Mouse (Mus musculus) hindbrain, embryonic 11.5 days (tissue): Measurements from ENCODE around the gene Amdhd2. TPM values are rescaled to one million over a fixed set of nuclear protein-coding genes. Genes with fewer than 3 reads are reported as not detected.
A peak's percentile ranks its signal among the peaks of the same experiment; 100 is the strongest.

Source experiments
- ATAC-seq: fragments of 200-750 bp; cut with Nextera tagmentation; 2 replicates; pipeline ENCODE4 v1.8.0; 2017; ENCODE audit warnings: mild to moderate bottlenecking, moderate TSS enrichment, moderate library complexity; ENCODE audit not compliant: low FRiP score
- DNase-seq: peaks from one replicate; pipeline ENCODE4 v3.0.0-alpha.2; 2015; ENCODE audit warnings: low spot score
- H3K27ac ChIP-seq: fragments of 300-500 bp; sonication (generic); 2 replicates; pipeline ENCODE4 v1.5.1; 2014; ENCODE audit warnings: mild to moderate bottlenecking, low read depth, low read length
- H3K27me3 ChIP-seq: fragments of 300-500 bp; sonication (generic); 2 replicates; pipeline ENCODE4 v1.6.1; 2014; ENCODE audit warnings: mild to moderate bottlenecking, low read length, moderate library complexity, mixed read lengths; ENCODE audit not compliant: control insufficient read depth, insufficient read depth
- H3K36me3 ChIP-seq: fragments of 300-500 bp; sonication (generic); 2 replicates; pipeline ENCODE4 v1.6.1; 2014; ENCODE audit warnings: mild to moderate bottlenecking, low read length, moderate library complexity, mixed read lengths; ENCODE audit not compliant: control insufficient read depth, insufficient read depth
- H3K4me1 ChIP-seq: fragments of 300-500 bp; sonication (generic); replicated peaks from 2 replicates; pipeline ENCODE4 v1.6.1; 2014; ENCODE audit warnings: low read length, mixed read lengths; ENCODE audit not compliant: control insufficient read depth, insufficient read depth
- H3K4me2 ChIP-seq: fragments of 300-500 bp; sonication (generic); replicated peaks from 2 replicates; pipeline ENCODE4 v1.6.1; 2014; ENCODE audit warnings: mild to moderate bottlenecking, low read depth, low read length
- H3K4me3 ChIP-seq: fragments of 300-500 bp; sonication (generic); 2 replicates; pipeline ENCODE4 v1.5.1; 2014; ENCODE audit warnings: low read depth, low read length
- H3K9ac ChIP-seq: fragments of 300-500 bp; sonication (generic); 2 replicates; pipeline ENCODE4 v1.6.1; 2014; ENCODE audit warnings: low read depth, low read length
- H3K9me3 ChIP-seq: fragments of 300-500 bp; sonication (generic); 2 replicates; pipeline ENCODE4 v1.6.1; 2016; ENCODE audit warnings: low read length; ENCODE audit not compliant: control insufficient read depth
- WGBS: fragments of 180-500 bp; shearing (Covaris S2); extraction: QIAGEN DNeasy Blood & Tissue Kit; methylation state at CpG from one replicate; pipeline ENCODE4 v1.1.7; 2014; 5-methylcytosine and 5-hydroxymethylcytosine counted together
- polyA plus RNA-seq: library from polyadenylated mRNA; unstranded; fragments of >200 nt; fragmentation: Nextera tagmentation; extraction: Ambion mirVana; gene quantifications from 2 replicates; pipeline ENCODE4 v1.2.1, GENCODE M21; 2014

Amdhd2 gene
- polyA plus RNA-seq, 1 experiment from 2014 or later, result 31.1 TPM

DNA sequence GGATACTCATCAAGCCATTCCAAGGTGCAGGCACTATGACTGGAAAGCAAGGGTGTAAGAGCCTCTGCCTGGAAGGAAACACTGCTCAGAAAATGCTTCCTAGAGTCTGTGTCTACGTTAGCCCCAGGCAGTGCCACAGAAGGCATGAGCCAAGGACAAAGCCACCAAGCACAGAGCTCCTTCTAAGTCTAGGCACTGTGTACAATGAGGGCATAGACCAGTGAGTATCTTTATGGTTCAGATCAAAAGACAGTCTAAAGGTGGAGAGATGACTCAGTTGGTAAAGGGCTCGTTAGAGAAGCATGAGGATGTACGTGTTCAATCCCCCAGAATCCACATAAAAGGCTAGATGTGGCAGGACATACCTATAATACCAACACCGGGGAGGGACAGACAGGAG lies 37.5 kb upstream of the Amdhd2 start:
- Histone ChIP-seq H3K4me1 (peaks cover 6% of the 10 kb centered on the region), H3K27ac (no peak overlapping the region), H3K27me3 (peaks cover 2% of the 10 kb centered on the region; the same call in 1 of the 2 replicates), H3K9me3 (no peaks in the 10 kb centered on the region), H3K4me3 (no peak overlapping the region), H3K9ac (no peak overlapping the region), H3K4me2 (no peak overlapping the region), H3K36me3 (no peaks in the 10 kb centered on the region)
- no peak for DNase-seq
- WGBS, result 86% methylated on average over 4 of the region's 4 CpGs
- no peak for ATAC-seq

DNA sequence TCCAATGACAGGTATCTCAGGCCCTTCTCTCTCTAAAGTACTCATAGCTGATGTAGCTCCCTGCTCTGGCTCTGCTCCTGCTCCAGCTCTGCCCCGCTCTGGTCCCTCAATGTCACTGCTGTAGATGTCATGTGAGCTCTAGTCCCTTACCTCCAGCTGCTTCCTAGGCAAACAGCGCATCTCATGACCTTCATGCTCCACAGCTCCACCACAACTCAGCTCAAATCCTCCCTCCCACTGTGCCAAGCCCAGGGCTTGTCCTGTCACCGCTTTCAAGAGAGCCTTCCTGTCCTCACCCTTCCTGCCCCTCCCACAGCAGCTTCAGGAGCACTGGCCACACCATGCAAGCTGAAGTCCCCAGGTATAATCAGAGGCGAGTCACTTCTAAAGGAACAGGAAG lies 36.2 kb upstream of the Amdhd2 start:
- H3K4me3 ChIP-seq, result no peak overlapping the region
- no peaks in the 10 kb centered on the region for H3K36me3 ChIP-seq
- no peaks in the 10 kb centered on the region for H3K27me3 ChIP-seq
- no peaks in the 10 kb centered on the region for H3K9me3 ChIP-seq
- H3K27ac ChIP-seq, result no peak overlapping the region
- H3K4me2 ChIP-seq, result no peak overlapping the region
- DNase-seq (no peak), ATAC-seq (no peak)
- no peak overlapping the region for H3K9ac ChIP-seq
- 70% methylated on average over 4 of the region's 4 CpGs for WGBS
- H3K4me1 ChIP-seq, result 0 out of 2 replicates have a peak, but pooled peaks cover under 1% of the 10 kb centered on the region

DNA sequence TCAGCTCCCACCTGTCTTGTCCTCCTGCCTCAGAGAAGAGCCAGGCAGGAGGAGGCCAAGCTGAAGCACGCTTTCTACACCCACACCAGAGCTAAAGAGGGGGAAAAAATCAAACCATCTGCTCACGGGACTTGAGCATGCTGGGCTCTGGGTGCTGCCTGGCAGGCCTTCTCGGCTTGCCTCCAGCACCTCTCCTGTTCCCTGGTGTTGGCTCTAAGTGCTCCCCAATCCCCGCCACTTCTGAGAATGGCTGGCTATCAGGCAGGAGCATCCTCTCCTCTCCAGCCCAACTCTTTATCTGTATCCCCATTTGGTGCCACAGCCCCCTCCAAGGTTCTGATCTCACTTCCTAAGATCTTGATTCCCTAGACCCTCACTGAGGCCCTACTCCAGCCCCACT lies 35.7 kb upstream of the Amdhd2 start:
- ATAC-seq, result no peak
- Histone ChIP-seq H3K9me3 (no peaks in the 10 kb centered on the region), H3K4me3 (no peak overlapping the region), H3K27me3 (no peaks in the 10 kb centered on the region), H3K4me1 (no peaks in the 10 kb centered on the region), H3K27ac (no peak overlapping the region), H3K36me3 (no peaks in the 10 kb centered on the region), H3K9ac (0 out of 2 replicates have a peak overlapping the region, but pooled peaks have one; percentile 27), H3K4me2 (no peak overlapping the region)
- 66% methylated on average over 4 of the region's 4 CpGs for WGBS
- DNase-seq, result no peak

DNA sequence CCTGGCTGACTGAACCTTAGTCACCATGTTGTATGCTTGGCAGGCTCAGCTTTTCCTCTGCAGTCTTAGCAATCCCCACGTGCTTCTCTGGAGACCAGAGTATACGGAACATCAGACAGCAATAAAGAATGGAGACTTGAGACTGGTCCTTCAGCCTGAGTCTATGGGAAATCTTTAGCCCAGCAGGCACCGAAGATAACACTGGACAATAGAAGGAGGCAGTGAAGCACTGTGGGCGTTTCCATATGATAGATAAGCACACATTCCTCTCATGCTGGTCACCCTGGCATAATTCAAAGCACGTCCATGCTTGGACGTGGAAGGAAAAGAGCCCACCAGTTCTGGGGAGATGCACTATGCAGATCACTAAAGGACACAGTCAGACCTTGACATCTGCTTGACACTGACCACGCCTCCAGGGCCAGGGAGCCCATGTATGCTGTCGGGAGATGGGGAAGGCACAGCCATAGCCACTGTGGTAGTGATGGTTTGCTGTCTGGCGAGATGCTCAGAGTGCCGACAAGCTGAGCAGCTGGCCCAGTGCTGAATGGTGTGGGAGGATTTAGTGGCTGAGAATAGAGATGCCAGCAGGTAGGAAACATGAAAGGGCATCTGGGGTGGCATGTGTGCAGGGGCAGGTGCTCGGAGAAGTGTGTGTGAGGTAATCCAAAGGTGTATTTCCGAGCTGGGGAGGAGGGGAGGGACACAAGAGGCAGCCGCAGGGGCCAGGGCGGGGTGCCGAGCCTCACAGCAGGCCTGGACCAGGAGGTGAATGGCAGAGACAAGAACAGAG lies 33.7 kb upstream of the Amdhd2 start:
- DNase-seq, result no peak

DNA sequence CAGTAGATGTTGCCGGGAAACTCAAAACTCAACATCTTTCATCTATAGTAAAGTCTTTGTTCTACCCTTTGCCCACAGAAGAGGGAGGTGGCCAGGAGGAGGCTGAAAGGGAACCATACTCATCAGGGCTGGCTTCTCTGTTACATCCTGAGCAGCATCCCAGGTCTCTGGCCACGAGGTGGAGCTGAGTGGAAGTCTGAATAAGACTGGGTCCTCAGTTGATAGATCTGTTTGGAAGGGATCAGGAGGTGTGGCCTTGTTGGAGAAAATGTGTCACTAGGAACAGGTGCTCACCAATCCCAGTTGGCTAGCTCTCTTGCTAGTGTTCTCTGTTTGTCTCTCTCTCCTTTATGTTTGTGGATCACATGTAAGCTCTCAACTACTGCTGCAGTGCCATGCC lies 31.8 kb upstream of the Amdhd2 start:
- Histone ChIP-seq H3K36me3 (no peaks in the 10 kb centered on the region), H3K9me3 (no peaks in the 10 kb centered on the region), H3K27ac (no peak overlapping the region), H3K4me3 (no peak overlapping the region), H3K4me2 (no peak overlapping the region), H3K9ac (no peak overlapping the region), H3K4me1 (no peaks in the 10 kb centered on the region), H3K27me3 (no peaks in the 10 kb centered on the region)
- DNase-seq (no peak), ATAC-seq (no peak)
- 61% methylated on average over 2 of the region's 2 CpGs for WGBS

More for the DNA sequence above, 33.7 kb upstream of the Amdhd2 start:
- Histone ChIP-seq H3K4me2 (no peak overlapping the region), H3K9me3 (no peaks in the 10 kb centered on the region), H3K9ac (no peak overlapping the region), H3K4me1 (no peaks in the 10 kb centered on the region), H3K27me3 (no peaks in the 10 kb centered on the region), H3K36me3 (no peaks in the 10 kb centered on the region), H3K27ac (no peak overlapping the region), H3K4me3 (no peak overlapping the region)
- no peak for ATAC-seq
- WGBS, result 64% methylated on average over 15 of the region's 15 CpGs

DNA sequence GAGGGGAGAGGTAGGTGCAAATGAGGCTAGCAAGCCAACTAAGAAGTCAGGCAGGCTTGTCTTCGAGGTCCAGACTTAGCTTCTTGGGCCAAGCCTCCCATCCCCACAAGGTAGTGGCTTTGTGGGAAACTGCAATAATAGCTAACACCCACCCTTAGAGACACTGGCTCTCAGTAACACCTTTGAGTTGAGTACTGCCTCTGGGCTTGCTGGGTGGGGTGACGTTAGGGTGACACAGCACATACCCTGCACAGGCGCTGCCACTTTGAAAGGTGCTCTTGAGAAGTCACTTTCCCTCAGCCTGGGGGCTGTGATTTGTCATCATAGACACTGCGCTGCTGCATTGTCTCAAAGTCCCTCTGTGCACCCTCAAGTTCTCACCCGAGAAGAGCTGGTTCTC lies 30.2 kb upstream of the Amdhd2 start:
- no peaks in the 10 kb centered on the region for H3K27me3 ChIP-seq
- no peak overlapping the region for H3K4me2 ChIP-seq
- DNase-seq, result no peak
- no peak overlapping the region for H3K4me3 ChIP-seq
- no peak overlapping the region for H3K9ac ChIP-seq
- no peaks in the 10 kb centered on the region for H3K9me3 ChIP-seq
- WGBS, result 86% methylated on average over 5 of the region's 5 CpGs
- ATAC-seq, result no peak
- H3K36me3 ChIP-seq, result no peaks in the 10 kb centered on the region
- H3K27ac ChIP-seq, result no peak overlapping the region
- no peaks in the 10 kb centered on the region for H3K4me1 ChIP-seq

DNA sequence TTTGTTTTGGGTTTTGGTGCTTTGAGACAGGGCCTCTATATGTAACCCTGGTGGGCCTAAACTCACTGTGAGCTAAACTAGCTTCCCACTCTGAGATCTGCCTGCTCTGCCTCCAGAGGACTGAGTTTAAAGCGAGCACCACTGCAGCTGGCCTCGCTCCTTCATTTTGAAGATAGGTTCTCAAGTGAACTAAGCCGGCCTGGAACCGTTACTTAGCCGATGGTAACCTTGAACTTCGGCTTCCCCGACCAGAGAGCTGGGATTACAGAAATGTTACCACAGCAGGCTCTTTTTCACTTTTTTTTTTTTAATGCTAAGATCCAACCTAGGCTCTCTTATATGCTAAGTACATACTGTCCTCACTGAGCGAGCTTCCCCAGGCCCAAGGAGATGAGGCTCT lies 29.7 kb upstream of the Amdhd2 start:
- Histone ChIP-seq H3K4me1 (no peaks in the 10 kb centered on the region), H3K36me3 (no peaks in the 10 kb centered on the region), H3K27me3 (no peaks in the 10 kb centered on the region), H3K9ac (no peak overlapping the region), H3K27ac (no peak overlapping the region), H3K4me3 (no peak overlapping the region), H3K9me3 (no peaks in the 10 kb centered on the region), H3K4me2 (no peak overlapping the region)
- WGBS, result 89% methylated on average over 8 of the region's 8 CpGs
- ATAC-seq (no peak), DNase-seq (no peak)

DNA sequence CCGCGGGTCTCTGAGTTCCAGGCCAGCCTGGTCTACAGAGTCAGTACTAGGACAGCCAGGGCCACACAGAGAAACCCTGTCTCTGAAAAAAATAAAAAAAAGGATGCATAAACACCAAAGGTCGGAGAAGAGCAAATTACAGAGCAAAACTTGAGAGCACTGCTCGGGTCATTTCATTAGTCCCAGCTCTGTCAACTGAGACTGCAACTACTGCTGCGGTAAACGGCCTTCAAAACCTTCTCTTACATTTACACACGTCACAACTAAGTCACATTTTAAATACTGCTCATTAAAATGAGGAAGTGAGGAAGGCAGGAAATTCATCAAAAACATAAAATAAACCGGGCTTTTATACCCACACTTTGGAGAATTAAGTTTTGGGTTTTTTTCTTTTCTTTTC lies 29.3 kb upstream of the Amdhd2 start:
- DNase-seq (no peak), ATAC-seq (no peak)
- no peak overlapping the region for H3K4me2 ChIP-seq
- H3K4me1 ChIP-seq, result no peaks in the 10 kb centered on the region
- no peak overlapping the region for H3K4me3 ChIP-seq
- H3K9ac ChIP-seq, result no peak overlapping the region
- WGBS, result 86% methylated on average over 8 of the region's 8 CpGs
- no peaks in the 10 kb centered on the region for H3K27me3 ChIP-seq
- no peak overlapping the region for H3K27ac ChIP-seq
- no peaks in the 10 kb centered on the region for H3K9me3 ChIP-seq
- no peaks in the 10 kb centered on the region for H3K36me3 ChIP-seq

DNA sequence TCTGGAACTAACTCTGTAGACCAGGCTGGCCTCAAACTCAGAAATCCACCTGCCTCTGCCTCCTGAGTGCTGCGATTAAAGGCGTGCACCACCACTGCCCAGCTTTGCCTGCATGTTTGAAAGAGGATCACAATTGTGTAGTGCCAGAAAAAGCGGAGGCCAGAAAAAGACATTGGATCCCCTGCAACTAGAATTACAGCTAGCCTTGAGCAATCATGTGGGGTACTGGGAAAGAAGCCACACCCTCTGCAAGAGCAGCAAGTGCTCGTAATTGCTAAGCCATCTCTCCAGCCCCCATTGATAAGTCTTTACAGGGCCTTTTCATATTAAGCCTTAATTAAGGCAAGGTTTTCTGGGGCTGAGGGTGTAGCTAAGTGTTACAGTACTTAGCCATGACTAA lies 27.9 kb upstream of the Amdhd2 start:
- H3K9me3 ChIP-seq, result no peaks in the 10 kb centered on the region
- no peak overlapping the region for H3K4me3 ChIP-seq
- no peak overlapping the region for H3K27ac ChIP-seq
- no peak overlapping the region for H3K9ac ChIP-seq
- 87% methylated on average over 4 of the region's 4 CpGs for WGBS
- no peaks in the 10 kb centered on the region for H3K4me1 ChIP-seq
- H3K36me3 ChIP-seq, result no peaks in the 10 kb centered on the region
- ATAC-seq (no peak), DNase-seq (no peak)
- H3K27me3 ChIP-seq, result no peaks in the 10 kb centered on the region
- no peak overlapping the region for H3K4me2 ChIP-seq
